Mouse (Mus musculus): ENCODE measurements around the gene Fate1. TPM values are rescaled to one million over a fixed set of nuclear protein-coding genes. Genes with fewer than 3 reads are reported as not detected.

Gene Fate1
- not detected for polyA plus RNA-seq (2014; fragmentation: Illumina TruSeq; extraction: RNeasy Lipid Tissue Mini Kit (QIAGEN cat#74804); ENCODE audit: low read depth, low replicate concordance)

GRCm38 (mm10) chrX:71972686-71973085 is at the start of gene Fate1:
Fate1 (plus strand) TSS chrX:71972986.

GRCm38 (mm10) chrX:71962073-71963051 is 10.4 kb upstream of the Fate1 start, which contains the start of gene Prrg3:
Prrg3 (plus strand) TSS chrX:71962624.

GRCm38 (mm10) chrX:71991549-71991948 is 18.8 kb downstream of the Fate1 start, which contains the start of gene Cnga2:
Cnga2 (plus strand) TSS chrX:71991849.

Other genes with a start within 250 kb of the Fate1 start
- 279 TPM for gene Vma21, start 157.1 kb upstream of the Fate1 start, polyA plus RNA-seq (2014; fragmentation: Illumina TruSeq; extraction: RNeasy Lipid Tissue Mini Kit (QIAGEN cat#74804); ENCODE audit: low read depth, low replicate concordance)
- 1.3 TPM for gene Gm1141, start 52.0 kb upstream of the Fate1 start, polyA plus RNA-seq (2014; fragmentation: Illumina TruSeq; extraction: RNeasy Lipid Tissue Mini Kit (QIAGEN cat#74804); ENCODE audit: low read depth, low replicate concordance)
- gene Prrg3, start 10.4 kb upstream of the Fate1 start, polyA plus RNA-seq (2014; fragmentation: Illumina TruSeq; extraction: RNeasy Lipid Tissue Mini Kit (QIAGEN cat#74804); ENCODE audit: low read depth, low replicate concordance) = 18.0 TPM
- not detected for gene Cnga2, start 18.9 kb downstream of the Fate1 start, polyA plus RNA-seq (2014; fragmentation: Illumina TruSeq; extraction: RNeasy Lipid Tissue Mini Kit (QIAGEN cat#74804); ENCODE audit: low read depth, low replicate concordance)
- not detected for gene Magea4, start 249.0 kb downstream of the Fate1 start, polyA plus RNA-seq (2014; fragmentation: Illumina TruSeq; extraction: RNeasy Lipid Tissue Mini Kit (QIAGEN cat#74804); ENCODE audit: low read depth, low replicate concordance)